Mouse (Mus musculus) right cerebral cortex, postnatal 10 days (tissue): ENCODE measurements around the gene Parvb.

Experiments
- DNase-seq, 2 experiments: peaks; one replicate each; pipeline ENCODE4 v3.0.0; 2021; ENCODE audit warnings: low spot score in 2 of 2

Gene Parvb

DNA sequence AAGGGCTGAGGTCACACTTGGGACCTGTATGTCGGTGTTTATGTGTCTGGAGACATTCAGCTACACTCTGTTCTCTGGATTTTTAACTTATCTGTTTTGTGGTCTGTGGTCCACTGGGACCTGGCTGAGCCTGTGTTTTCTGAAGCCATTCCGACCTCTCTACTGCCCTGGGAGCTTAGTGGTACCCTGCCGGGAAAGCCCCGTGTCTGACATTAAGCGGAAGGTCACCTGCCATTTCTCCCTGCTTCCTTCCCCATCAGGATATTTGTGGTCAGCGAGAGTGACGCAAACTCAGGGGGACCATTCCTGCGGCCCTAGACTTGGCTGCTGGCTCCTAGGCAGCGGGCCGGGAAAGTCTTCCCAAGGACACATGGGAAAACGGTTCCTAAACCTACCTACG lies 61.7 kb downstream of the Parvb start:
- DNase-seq: no peak

DNA sequence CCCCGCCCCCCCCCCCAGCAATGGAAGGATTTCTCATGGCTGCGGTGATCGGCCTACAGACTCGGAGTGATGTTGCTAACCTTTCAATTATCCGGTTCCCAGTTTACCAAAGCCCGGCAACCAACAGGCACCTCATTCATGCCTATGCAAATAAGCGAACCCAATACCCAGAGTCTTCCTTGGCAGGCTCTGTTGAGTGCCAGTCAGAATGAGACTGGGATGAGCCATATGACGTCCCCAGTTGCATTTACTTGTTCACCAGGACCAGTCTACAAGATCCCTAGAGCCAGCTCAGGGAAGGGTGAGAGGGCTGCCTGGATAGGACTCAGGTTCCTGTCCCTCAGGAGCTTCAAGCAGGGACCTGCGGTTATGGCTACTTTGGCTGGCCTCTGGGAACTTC lies 62.5 kb downstream of the Parvb start:
- no peak for DNase-seq

DNA sequence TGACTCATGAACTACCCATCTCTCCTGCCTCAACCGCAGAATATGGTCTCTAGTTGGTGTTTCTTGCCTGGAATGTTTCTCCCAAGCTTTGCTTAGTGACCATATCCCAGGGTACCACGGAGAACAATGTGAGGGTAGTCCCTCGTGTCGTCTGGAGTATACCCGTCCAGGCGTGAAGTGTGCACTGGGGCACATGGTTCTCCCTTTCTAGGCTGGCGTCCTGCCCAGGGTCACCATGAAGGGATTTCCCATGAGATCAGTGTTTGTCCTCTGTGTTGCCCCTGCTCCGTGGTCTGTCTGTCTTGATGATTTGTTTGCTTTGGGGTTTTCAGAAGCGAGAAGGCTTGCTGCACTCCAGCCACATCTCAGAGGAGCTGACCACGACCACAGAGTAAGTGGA lies 63.4 kb downstream of the Parvb start:
- no peak for DNase-seq

DNA sequence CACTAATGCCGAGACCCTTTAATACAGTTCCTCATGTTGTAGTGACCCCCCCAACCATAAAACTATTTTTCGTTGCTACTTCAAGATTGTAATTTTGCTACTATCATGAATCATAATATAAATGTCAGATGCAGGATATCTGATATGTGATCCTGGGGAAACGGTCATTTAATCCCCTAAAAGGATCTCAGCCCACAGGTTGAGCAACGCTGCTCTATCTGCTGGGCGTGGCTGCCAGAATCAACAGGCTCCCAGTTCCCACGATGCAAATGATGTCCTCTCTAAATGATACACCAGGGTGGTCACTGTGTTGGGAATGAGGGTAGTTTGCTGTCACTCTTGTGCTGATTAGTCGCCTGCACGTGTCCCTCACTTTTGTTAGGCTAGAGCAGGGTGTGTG lies 65.6 kb downstream of the Parvb start:
- DNase-seq: no peak

DNA sequence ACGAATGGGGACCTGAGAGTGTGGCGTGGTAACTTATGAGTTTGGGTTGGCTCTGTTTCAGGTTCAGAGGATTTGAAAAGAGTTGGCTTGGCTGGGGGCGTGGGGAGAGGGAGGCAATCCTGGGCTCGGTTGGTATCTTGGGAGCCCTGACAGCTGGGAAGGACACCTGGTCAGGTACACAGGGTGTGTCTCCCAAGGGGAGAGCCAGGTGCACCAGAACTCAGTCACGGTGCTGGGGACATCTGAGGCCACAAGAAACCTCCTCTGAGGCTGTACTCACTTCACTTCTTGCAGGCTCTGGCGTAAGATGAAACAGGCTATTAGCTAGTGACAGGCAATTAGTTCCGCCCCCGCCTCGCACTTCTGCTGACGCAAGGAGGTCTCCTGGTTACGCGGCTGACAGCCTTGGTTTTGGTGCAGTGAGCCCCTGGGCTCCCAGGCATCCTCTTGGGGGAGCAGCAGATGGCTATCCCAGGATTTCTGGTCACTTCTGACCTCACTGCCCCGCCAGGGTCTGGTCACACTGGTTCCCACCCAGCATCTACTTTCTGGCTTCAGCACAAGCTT lies 67.0 kb downstream of the Parvb start:
- DNase-seq: peak; percentile 82 to 85

DNA sequence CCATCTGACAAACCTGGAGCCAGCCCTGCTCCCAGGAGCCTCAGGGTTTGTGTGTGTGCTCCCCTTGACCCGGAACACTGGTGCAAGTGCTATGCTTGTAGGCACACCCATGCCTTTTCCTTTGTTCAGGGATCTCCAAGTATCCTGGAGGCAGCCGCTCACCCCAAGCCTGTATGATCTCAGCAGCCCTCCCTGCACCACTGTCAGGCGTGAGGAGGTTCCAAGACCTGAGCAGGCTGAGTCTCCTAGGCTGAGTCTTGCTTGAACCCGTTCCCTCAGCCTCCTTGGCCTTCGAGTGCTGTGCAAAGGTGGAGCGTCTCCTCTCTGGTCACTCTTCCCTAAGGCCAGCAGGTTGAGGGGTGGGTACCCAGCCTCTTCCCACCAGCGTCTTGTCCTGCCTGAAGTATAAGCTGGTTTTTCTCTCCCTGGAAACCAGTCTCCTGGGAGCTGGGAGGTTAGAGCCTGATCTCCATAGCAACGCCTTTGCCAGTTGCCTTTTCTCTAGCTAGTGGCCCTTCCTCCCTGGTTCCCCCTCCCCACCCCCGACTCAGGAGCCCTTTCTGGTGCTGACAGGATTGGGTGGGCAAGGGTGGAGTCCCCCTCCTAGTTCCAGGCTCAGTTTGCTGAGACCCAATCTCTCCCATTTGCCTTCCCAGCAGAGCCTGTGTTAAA lies 68.0 kb downstream of the Parvb start:
- peak; percentile 63 to 76 for DNase-seq

DNA sequence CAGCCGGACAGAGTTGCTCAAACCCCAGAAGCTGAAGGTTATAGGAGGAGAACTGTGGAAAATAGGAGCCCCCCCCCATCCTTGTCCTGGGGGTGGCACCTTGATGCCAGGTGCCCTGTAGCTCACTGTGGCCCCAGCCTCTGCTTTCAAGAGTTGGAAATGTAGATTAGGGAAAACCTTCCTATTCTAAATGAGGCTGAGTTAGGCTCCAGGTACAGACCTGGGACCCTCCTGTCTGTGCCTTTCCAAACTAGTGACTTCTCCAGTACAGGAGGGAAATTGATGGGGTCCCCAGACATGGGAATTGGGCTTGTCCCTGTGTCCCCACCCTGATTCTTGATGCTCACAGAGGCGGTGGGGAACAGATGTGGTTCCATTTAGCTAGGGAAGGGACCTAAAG lies 68.7 kb downstream of the Parvb start:
- DNase-seq: no peak

DNA sequence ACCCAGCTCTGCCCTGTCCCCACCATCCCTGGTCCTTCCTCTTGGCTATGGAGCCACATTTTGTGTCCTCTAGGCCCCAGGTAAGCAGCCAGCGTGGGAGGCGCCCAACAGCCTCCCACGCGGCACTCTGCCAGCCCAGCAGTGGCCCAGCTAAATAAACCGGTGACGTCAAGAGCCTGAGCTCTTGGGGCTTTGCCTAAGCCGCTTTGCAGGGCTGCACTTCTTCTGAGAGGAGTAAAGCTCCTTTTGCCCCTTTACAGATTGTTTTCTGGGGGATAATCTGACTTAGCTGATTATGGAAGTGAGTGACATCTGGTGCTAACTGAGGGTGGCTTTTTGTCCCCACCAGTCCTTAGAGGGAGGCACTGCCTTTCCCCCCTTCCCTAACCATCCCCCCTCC lies 69.2 kb downstream of the Parvb start:
- peak; percentile 70 to 71 for DNase-seq

DNA sequence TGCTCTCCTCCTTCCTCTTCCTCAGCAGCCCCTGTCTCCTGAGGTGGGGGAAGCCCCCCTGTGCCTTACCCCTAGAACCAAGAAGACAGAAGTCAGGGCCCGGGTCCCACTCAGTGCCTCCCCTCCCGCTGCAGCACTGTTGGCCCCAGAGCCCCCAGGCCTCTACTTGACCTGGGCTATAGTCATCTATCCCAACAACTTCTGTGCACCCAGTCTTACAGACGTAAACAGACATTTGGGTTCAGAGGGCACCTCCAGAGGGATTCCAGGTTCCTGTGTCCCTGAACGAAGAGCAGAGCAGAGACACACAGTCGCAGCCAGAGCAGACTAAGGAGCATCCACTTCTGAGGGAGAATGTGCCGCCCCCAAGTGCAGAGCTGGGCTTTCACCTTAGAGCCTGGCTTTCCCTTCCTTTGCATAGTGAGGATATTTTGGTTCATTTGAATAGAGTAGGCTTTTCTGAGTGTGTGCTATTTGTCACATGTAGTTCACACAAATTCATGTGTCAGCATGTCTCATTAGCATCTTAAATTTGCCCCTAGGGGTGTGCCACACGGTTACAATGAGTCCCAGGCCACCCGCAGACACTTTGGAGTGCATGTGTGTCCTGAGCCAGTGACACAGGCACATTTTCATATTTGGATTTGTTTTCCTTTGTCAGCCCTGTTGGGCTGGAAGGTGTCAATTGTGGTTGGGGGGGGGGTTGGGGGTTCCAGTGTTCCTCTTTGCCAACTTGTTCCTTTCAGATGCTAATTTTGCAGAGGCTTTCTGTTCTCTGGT lies 70.0 kb downstream of the Parvb start:
- no peak for DNase-seq

DNA sequence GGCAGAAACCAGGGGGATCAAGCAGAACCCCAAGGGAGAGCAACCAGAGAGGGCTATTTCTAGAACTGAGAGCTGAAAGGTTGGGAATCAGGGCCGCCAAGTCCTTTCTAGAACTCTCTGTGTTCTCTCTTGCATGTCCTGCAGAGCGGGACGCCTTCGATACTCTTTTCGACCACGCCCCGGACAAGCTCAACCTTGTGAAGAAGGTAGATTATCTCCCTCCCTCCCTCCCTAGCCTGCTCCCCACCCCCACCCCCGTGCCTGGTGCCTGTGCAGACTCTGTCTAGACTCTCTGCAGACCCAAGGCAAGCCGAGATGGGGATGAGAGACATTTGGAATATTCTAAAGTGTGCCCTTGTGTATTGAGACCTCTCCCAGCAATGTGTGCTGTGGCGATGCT lies 71.4 kb downstream of the Parvb start:
- DNase-seq: no peak

DNA sequence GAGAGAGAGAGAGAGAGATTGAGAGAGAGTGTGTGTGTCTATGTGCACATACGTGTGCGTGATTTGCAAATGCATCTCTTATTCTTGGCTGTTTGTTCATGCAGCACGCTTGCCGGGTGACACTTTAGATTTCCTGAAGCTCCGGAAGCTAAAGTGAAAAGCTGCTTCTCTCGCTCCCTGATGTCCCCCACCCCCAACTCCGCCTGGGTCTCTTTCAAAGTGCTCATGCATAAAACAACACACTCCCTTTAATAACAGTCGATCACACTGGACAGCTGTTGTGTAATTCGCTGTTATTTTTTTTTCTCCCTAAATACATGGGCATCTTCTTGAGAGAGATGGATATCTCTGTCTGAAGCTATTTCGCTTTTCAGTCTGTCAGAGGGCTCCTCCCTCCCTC lies 73.5 kb downstream of the Parvb start:
- DNase-seq: no peak

DNA sequence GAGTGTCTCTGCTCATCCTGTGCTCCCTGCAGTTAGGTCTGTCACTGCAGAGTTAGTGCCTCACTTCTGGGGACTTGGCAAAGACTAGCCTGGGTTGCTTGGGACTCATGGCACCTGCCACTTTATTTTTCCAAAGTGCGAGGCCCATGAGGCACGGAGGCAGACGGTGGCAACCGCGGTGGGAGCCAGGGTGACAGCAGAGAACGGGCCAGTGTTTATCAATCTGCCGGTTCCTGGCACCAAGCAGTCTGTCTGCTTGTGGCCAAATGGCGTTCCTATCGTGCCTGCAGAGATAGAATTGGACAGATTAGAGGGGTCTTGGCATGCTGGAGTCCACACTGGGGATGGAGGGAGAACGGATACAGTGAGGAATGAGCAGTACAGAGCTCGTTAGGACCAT lies 78.4 kb downstream of the Parvb start:
- no peak for DNase-seq

DNA sequence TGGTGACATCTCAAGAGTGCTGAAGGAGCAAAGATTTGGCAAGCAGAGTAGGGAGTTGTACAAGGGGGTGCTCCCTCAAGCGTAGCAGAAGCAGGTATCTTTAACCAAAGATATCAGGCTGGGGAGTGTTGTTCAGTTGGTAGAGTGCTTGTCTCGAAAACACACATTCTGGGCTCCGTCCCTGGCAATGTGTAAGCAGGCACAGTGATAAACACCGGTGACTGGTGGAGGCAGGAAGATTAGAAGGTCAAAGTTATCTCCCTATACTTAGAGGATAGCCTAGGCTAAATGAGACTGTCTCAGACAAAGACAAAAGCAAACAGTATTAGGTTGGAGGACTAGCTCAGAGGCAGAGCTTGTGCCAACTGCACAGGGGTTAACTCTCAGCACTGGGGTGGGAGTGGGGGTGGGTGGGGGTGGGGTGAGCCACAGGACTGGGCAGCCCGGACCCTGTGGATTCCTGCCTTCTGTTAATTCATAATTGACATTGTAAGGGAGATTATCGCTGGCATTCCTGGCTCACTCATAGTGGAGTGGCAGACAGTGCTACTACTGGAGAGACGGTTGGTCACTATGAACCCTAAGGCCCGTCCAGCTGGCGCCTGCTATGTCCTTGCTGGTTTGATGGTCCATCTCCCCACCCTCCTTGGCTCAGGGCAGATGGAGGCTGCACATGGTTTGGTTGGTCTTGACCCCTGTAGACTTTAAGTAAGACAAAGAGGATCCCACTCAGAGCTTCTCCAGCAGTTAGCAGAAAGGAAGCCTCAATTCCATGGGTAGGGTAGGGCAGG lies 79.6 kb downstream of the Parvb start:
- DNase-seq: no peak

DNA sequence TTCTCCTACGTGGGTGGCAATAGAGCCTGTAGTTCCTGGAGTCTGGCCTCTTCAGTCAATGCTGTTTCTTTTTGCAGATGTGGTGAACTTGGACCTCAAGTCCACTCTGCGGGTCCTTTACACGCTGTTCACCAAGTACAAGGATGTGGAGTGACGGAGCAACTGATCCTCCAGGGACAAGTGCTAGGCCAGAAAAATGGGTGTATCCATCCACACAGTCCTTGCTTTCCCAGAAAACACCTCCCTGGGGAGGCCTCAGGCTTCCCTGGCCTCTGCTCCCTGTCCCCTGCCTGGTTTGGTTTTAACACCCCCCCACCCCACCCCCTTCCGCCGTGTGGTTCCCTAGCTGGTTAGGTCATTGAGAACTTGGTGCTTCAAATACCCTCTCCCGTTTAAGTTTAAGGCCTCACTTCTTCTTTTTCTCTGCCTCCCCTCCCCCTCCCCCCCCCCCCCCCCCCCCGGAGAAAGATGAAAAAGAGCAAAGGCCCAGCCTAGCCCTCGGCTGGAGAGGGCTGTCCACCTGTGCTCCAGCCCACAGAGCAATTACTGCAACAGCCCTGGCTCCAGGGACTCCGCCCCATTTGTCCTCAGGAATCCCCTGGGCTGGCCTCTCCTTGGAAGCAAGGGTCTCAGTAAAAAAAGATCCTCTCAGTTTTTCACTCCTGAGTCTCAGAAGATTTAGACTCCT lies 81.2 kb downstream of the Parvb start:
- DNase-seq: no peak

DNA sequence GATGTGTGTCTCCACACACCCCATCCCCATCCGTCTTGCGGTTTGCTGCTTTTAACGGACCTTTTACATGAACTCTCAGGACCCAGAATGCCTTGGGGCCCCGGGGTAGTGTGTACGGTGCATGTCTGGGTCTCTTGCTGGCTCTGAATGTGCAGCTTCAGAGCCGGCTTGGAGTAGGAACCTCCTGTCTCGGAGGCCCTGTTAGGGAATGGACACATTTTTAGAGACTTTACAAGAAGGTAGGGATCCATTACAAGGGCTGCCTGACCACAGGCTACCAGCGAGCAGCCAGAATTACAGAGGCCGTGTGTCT lies 81.7 kb downstream of the Parvb start:
- DNase-seq: no peak

DNA sequence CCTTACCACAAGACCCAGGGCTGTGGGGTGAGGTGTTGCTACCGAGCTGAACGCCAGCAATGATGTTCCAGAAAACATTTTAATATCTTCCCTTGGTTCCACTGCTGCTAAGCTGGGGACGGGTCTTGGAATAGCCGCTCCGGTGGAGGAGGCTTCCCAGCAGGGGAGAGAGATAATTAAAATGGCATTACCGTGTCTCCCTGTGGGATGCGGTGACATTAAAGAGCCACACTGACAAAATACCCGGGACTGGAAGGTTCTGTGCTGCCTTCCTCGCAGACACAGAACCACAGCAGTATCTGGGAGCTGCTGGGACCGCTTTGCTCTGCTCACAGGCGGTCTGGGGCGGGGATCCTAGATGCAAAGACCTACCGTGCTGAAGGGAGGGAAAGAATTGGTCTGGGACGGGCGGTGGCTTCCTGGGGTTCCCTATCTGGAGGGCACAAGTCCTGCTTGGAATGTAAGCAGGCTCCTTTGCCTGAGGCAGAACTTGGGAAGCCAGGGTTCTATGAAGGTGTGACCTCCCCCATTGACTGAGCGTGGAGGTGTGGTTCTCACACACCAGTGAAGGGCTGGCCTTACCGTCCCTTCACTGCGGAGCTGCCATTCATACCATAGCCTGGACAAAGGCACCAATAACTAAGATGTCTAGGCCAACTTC lies 82.7 kb downstream of the Parvb start:
- DNase-seq: no peak

DNA sequence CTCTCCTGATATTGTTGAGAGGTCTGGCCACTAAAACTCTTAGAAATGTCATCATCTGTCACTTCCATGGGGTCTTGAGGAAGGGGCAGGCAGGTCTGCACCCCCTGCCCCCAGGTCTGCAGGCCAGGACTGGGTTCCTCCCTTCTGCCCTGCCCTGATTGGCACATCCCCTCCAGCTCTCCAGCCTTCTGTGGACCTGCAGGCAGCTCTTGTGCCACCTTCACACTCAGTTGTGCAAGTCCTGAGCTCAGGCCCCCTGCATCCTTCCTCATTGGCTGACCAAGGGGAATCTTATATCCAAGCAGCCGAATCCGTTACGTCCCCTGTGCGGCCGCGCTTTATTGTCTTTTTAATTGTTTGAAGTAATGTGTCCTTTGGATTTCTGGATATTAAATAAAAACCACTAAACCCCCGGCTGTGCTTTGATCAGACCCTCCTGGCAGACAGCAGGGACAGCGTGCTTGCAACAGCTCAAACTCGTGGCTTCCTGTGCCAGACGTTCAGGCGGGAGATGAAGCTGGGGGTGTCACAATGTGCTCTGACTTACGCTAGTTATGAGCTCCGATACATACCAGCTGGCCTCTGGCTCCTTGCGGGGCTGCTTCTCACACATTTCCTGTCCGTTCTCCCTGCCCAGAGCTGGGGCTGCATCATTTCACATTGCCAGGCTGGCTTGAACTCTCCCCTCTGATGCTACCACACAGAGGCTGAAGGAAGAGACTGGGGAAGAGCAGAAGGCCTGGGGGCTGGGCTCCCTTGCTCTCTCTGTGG lies 83.6 kb downstream of the Parvb start:
- no peak for DNase-seq

DNA sequence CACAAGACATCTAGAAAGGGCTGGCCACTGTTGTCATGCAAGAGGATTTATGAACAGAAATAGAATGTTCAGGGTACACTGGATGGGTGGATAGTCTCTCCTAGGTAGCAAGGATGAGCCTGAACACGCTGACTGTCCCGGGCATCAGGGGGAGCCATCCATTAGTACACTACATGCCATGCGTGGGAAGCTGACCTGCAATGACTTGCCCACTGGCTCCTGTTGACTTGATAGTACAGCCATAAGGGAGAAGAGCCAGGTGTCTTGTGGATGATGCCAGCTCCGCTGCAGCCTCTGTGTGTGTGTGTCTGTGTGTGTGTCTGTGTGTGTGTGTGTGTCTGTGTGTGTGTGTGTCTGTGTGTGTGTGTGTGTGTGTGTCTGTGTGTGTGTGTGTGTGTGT lies 87.5 kb downstream of the Parvb start:
- DNase-seq: no peak

DNA sequence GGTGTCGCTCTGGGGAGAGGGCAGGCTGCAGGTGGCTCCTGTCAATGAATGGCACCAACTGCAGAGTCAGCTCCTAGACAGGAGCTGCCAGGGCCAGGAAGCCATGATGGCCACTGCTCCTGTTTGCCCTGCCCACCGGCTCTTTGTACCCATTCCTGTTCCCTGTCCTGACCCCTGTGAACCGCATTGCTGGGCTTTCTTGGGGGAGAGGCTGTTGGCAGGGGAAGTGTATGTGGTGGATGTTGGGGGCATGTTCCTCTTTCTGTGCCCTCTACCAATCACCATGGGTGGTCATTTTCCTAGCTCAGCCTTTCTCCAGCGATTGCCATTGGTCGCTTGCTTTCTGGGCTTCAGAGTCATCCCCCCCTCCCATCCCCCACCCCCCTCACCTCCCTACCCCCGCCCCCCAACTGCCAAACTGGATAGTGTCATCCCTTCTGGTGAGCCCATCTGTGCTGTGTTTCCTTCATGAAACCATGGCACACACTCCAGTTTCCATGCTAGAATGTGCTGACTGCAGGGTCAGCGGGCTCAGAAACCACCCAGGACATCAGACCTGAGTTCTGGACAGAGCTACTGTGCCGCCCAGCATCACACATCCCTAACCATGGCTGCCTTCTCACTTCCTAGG lies 89.8 kb downstream of the Parvb start:
- no peak for DNase-seq
